Mouse (Mus musculus) hindbrain, postnatal 0 days (tissue): Measurements from ENCODE around the gene Nlrc4. TPM values are rescaled to one million over a fixed set of nuclear protein-coding genes. Genes with fewer than 3 reads are reported as not detected.

ENCODE experiments used
- ATAC-seq: fragments of 200-750 bp; cut with Nextera tagmentation; 2 replicates; pipeline ENCODE4 v1.8.0; 2017; ENCODE audit warnings: mild to moderate bottlenecking, moderate TSS enrichment, moderate library complexity
- DNase-seq: peaks from one replicate; pipeline ENCODE4 v3.0.0-alpha.2; 2015; ENCODE audit warnings: low spot score
- H3K27ac ChIP-seq: fragments of 300-500 bp; sonication (generic); 2 replicates; pipeline ENCODE4 v1.5.1; 2014; ENCODE audit warnings: mild to moderate bottlenecking
- H3K27me3 ChIP-seq: fragments of 300-500 bp; sonication (generic); 2 replicates; pipeline ENCODE4 v1.6.1; 2014; ENCODE audit warnings: low read length, mixed read lengths; ENCODE audit not compliant: insufficient read depth
- H3K36me3 ChIP-seq: fragments of 300-500 bp; sonication (generic); 2 replicates; pipeline ENCODE4 v1.6.1; 2014; ENCODE audit warnings: low read length, mixed read lengths; ENCODE audit not compliant: insufficient read depth
- H3K4me1 ChIP-seq: fragments of 300-500 bp; sonication (generic); 2 replicates; pipeline ENCODE4 v1.6.1; 2014; ENCODE audit warnings: antibody characterized with exemption, low read length, mixed read lengths; ENCODE audit not compliant: insufficient read depth
- H3K4me2 ChIP-seq: fragments of 300-500 bp; sonication (generic); 2 replicates; pipeline ENCODE4 v1.6.1; 2014; ENCODE audit warnings: low read depth, mild to moderate bottlenecking, low read length, moderate library complexity, mixed read lengths
- H3K4me3 ChIP-seq: fragments of 300-500 bp; sonication (generic); 2 replicates; pipeline ENCODE4 v1.5.1; 2014; ENCODE audit warnings: low read length
- H3K9ac ChIP-seq: fragments of 300-500 bp; sonication (generic); replicated peaks from 2 replicates; pipeline ENCODE4 v1.6.1; 2014; ENCODE audit warnings: mild to moderate bottlenecking, low read length, moderate library complexity, mixed read lengths
- H3K9me3 ChIP-seq: fragments of 300-500 bp; sonication (generic); 2 replicates; pipeline ENCODE4 v1.6.1; 2016; ENCODE audit warnings: low read length, mixed read lengths
- CTCF ChIP-seq: IDR thresholded peaks from 2 replicates; pipeline ENCODE4 v1.5.1; 2016; ENCODE audit warnings: antibody characterized with exemption, control low read depth, low read depth
- WGBS: fragments of 180-500 bp; shearing (Covaris S2); extraction: QIAGEN DNeasy Blood & Tissue Kit; methylation state at CpG from one replicate; pipeline ENCODE4 v1.1.7; 2014; 5-methylcytosine and 5-hydroxymethylcytosine counted together
- polyA plus RNA-seq: library from polyadenylated mRNA; unstranded; fragments of >200 nt; fragmentation: Nextera tagmentation; extraction: Ambion mirVana; gene quantifications from 2 replicates; pipeline ENCODE4 v1.2.1, GENCODE M21; 2015
- total RNA-seq: library from RNA; depleted of rRNA; stranded (reverse); fragments of >200 nt; gene quantifications from 2 replicates; pipeline ENCODE4 v1.2.3, GENCODE M21; 2014

Gene Nlrc4
- total and polyA plus RNA-seq, 2 experiments from 2014 or later: 0.24 to 0.37 TPM

DNA sequence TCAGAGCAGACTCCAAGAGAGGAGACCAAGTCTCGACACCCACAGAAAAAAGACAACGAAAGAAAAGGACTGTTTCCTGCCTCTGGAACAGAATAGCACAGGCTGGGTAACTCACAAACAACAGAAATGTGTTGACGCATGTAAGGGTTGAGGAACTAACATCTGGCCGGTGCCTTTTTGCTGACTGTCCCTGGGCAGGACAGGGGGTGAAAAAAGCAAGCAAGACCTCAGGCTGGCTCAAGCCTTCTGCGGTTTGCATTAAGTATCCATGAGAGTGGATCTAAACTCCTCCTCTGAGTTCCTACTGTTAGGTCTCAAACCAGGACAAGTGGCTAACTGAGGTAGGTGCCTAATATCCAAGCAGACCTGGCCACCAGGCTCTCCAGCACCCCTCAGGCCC lies 26.3 kb downstream of the Nlrc4 start:
- DNase-seq: no peak
- TF ChIP-seq CTCF: no peak
- WGBS: 86% methylated on average over 5 of the region's 5 CpGs
- H3K4me3 ChIP-seq: no peak overlapping the region
- H3K36me3 ChIP-seq: no peaks in the 10 kb centered on the region
- H3K9me3 ChIP-seq: no peaks in the 10 kb centered on the region
- no peak for ATAC-seq
- H3K9ac ChIP-seq: no peak overlapping the region
- H3K27ac ChIP-seq: no peak overlapping the region
- H3K4me1 ChIP-seq: no peaks in the 10 kb centered on the region
- no peaks in the 10 kb centered on the region for H3K27me3 ChIP-seq
- no peak overlapping the region for H3K4me2 ChIP-seq

DNA sequence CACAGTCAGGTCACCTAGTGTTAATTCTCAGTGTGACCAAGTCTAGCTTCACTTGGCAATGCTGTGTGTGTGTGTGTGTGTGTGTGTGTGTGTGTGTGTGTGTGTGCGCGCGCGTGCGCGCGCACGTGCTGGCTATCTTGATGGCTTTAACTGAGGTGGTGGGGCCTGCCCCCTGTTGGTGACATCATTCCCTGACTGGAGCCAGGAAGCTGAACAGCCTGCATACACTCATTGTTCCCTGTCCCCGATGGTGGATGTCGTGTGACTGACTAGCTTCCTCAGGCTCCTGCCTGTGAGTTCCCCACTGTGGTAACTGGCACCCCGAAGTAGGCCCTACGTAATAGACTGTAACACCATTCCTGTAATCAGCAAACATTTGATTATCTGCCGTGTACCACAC lies 27.5 kb downstream of the Nlrc4 start:
- H3K9ac ChIP-seq: no peak overlapping the region
- H3K4me3 ChIP-seq: no peak overlapping the region
- H3K27ac ChIP-seq: no peak overlapping the region
- H3K4me2 ChIP-seq: no peak overlapping the region
- peak; percentile 31 for TF ChIP-seq CTCF
- peak; percentile 43 for ATAC-seq
- H3K9me3 ChIP-seq: no peaks in the 10 kb centered on the region
- H3K27me3 ChIP-seq: no peaks in the 10 kb centered on the region
- H3K36me3 ChIP-seq: peaks cover 7% of the 10 kb centered on the region
- no peaks in the 10 kb centered on the region for H3K4me1 ChIP-seq
- DNase-seq: peak; percentile 6
- WGBS: 63% methylated on average over 13 of the region's 13 CpGs

DNA sequence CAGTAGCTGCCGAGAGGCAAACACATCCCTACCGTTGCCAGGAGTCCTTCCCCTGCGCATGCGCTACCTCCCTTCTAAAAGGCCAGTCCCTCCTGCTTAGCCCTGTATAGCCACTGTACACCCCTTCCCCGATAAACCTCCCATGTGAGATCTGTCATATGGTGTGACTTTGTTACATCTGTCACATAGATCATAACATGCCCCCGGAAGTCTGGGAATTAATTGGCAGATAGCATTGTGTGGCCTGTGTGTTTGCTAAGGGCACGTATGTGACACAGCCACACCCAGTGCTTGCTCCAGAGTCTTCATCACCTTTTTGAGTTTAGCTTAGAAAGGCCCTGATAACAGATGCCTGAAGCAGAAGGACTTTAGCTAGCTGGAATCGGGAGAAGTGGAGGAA lies 28.9 kb downstream of the Nlrc4 start:
- no peaks in the 10 kb centered on the region for H3K4me1 ChIP-seq
- no peak overlapping the region for H3K27ac ChIP-seq
- H3K9ac ChIP-seq: no peak overlapping the region
- H3K36me3 ChIP-seq: peaks cover 7% of the 10 kb centered on the region
- H3K9me3 ChIP-seq: no peaks in the 10 kb centered on the region
- no peak overlapping the region for H3K4me2 ChIP-seq
- no peaks in the 10 kb centered on the region for H3K27me3 ChIP-seq
- TF ChIP-seq CTCF: no peak
- 87% methylated on average over 8 of the region's 8 CpGs for WGBS
- no peak overlapping the region for H3K4me3 ChIP-seq
- ATAC-seq (no peak), DNase-seq (no peak)

DNA sequence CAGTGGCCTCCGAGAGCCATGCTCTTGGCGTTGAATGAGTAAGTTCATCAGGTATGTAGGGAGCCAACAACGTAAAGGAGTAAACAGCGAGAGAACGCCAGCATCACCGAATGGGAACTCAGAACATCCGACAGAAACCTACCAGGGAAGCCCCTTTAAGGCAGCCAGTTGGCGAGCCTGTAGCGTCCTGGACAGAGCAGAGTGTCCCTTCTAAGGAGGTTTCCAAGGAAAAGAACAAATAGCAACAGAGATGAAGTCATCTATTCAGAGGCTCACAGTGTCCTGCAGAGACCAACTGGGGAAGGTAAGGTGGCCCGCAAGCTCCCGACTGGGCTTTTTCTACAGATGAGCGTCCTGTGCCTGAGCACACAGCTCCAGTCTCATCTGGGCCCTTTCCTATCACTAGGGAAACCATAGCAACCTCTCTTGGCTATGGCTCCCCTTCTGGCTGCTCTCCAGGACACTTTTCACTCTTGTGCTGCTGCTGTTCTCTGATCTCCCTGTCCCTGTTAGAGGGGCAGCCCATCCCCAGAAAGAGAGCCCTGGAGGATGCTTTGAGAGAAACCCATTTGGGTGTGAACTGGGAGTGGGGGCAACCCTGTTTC lies 34.4 kb downstream of the Nlrc4 start:
- H3K9ac ChIP-seq: no peak overlapping the region
- no peaks in the 10 kb centered on the region for H3K9me3 ChIP-seq
- peaks cover 24% of the 10 kb centered on the region for H3K36me3 ChIP-seq
- H3K27me3 ChIP-seq: no peaks in the 10 kb centered on the region
- no peak overlapping the region for H3K4me3 ChIP-seq
- H3K27ac ChIP-seq: peak overlapping the region; percentile 11; the same call in 1 of the 2 replicates
- ATAC-seq (peak; percentile 90), DNase-seq (peak; percentile 83)
- 33% methylated on average over 12 of the region's 12 CpGs for WGBS
- H3K4me2 ChIP-seq: no peak overlapping the region
- no peaks in the 10 kb centered on the region for H3K4me1 ChIP-seq
- TF ChIP-seq CTCF: no peak; the same call in 1 of the 2 replicates

DNA sequence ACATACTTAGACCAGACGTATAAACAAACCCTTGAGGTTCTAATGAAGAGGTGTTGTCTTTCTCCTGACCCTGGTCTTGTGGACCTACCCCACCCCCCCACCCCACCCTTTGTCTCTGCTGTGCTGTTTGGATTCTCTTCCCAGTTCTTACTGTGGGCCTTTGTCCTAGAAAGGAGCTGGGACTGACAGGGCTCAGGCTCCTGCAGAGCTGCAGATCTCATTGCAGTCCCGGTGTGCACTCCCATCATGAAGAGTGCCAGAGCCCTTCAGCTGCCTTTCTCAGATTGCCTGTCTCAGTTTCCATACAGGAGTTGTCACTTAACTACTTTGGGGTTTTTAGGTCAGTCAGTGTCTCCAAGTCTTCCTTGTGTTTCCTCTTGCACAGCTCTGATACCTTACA lies 38.3 kb downstream of the Nlrc4 start:
- H3K36me3 ChIP-seq: peaks cover 29% of the 10 kb centered on the region
- 61% methylated on average over 2 of the region's 2 CpGs for WGBS

DNA sequence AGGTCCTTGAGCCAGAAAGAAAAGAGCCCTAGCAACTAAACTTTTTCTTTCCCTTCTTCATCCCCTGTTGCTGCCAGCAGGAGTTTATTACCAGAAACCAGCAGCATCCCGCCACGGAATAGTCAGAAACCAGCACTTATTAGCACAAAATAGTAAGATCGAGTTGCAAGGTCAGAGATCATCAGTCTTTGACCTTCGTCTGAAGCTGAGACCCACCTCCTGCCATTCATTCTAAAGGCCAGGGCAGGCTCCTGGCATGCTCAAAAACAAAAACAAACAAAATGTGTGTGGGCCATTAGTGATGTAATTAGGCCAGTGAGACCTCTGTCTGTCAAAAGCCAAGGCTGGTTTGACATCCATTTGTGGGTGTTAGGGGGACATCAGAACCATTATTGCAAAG lies 40.8 kb downstream of the Nlrc4 start:
- ATAC-seq (no peak), DNase-seq (no peak)
- Histone ChIP-seq H3K4me1 (no peaks in the 10 kb centered on the region), H3K36me3 (peaks cover 46% of the 10 kb centered on the region), H3K27ac (no peak overlapping the region), H3K9me3 (no peaks in the 10 kb centered on the region), H3K27me3 (no peaks in the 10 kb centered on the region), H3K9ac (no peak overlapping the region), H3K4me3 (no peak overlapping the region), H3K4me2 (no peak overlapping the region)
- 28% methylated on average over 4 of the region's 4 CpGs for WGBS
- no peak for TF ChIP-seq CTCF

More for the DNA sequence above, 38.3 kb downstream of the Nlrc4 start:
- Histone ChIP-seq H3K9ac (no peak overlapping the region), H3K4me1 (no peaks in the 10 kb centered on the region), H3K27me3 (no peaks in the 10 kb centered on the region), H3K27ac (no peak overlapping the region), H3K9me3 (no peaks in the 10 kb centered on the region), H3K4me3 (no peak overlapping the region), H3K4me2 (no peak overlapping the region)
- ATAC-seq: no peak
- DNase-seq: no peak
- TF ChIP-seq CTCF: no peak

DNA sequence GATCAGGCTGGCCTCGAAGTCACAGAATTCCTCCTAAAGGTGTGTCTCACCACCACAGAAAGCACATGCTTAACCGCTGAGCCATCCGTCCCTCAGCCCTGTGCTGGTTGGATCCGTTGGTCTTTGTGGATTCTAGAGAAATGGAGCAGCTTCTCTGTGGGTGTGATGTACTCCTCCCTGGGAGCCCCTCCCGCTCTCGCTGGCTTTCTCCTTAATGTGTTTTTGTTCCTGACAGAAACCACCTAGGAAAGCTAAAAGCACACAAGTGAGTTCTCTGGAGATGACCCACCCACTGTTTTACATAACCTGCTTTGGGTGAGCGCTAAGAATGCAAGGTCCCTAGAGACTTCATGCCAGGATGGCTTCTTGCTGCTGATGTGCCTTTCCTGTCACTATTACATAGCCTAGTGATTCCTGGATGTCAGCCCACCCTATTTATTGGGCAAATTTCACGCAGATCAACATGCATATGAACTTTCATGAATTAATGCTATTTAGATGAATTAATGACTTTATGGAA lies 42.0 kb downstream of the Nlrc4 start:
- 91% methylated on average over 8 of the region's 8 CpGs for WGBS
- DNase-seq (no peak), ATAC-seq (no peak)
- no peak overlapping the region for H3K9ac ChIP-seq
- no peak for TF ChIP-seq CTCF
- H3K27ac ChIP-seq: no peak overlapping the region
- no peak overlapping the region for H3K4me2 ChIP-seq
- H3K36me3 ChIP-seq: peaks cover 43% of the 10 kb centered on the region; the same call in 1 of the 2 replicates
- H3K9me3 ChIP-seq: no peaks in the 10 kb centered on the region
- no peak overlapping the region for H3K4me3 ChIP-seq
- no peaks in the 10 kb centered on the region for H3K4me1 ChIP-seq
- H3K27me3 ChIP-seq: no peaks in the 10 kb centered on the region
